Mouse (Mus musculus) gastrocnemius, adult 2 months (tissue): ENCODE results near the gene Phb2. TPM values are rescaled to one million over a fixed set of nuclear protein-coding genes. Genes with fewer than 3 reads are reported as not detected.
A peak's percentile ranks its signal among the peaks of the same experiment; 100 is the strongest.

Experiments
- DNase-seq: peaks from one replicate; pipeline ENCODE4 v3.0.0; 2022
- H3K27ac ChIP-seq: fragments of 200-600 bp; 2 replicates; pipeline ENCODE4 v1.8.1; 2022; ENCODE audit warnings: mild to moderate bottlenecking
- H3K4me3 ChIP-seq: fragments of 200-600 bp; 2 replicates; pipeline ENCODE4 v1.8.1; 2022; ENCODE audit warnings: mild to moderate bottlenecking, moderate library complexity
- CTCF ChIP-seq: fragments of 200-600 bp; IDR thresholded peaks from 2 replicates; pipeline ENCODE4 v1.8.1; 2022; ENCODE audit warnings: antibody characterized with exemption, mild to moderate bottlenecking, moderate library complexity
- intact Hi-C: fragments of 180-260 bp; cut with DNase I; formaldehyde crosslinking; loops from one replicate; pipeline ENCODE4 v1.15.1; 2025
- long read RNA-seq, 2 experiments: library from polyadenylated mRNA; stranded (forward); transcript quantifications; one replicate each; pipeline ENCODE4 v2.0.0; 2021
- total RNA-seq, 2 experiments: library from RNA; stranded (reverse); gene quantifications; 2 replicates each; pipeline ENCODE4 v1.2.3; 2021

Phb2 gene
- 100 to 1,000 TPM; 142 to 184 TPM for total RNA-seq
- long read RNA-seq, experiment 1, partial matches to known transcripts = 5 of 157 reads
- long read RNA-seq, experiment 1, other reads (novel, unspliced or antisense) = 151 of 157 reads
- long read RNA-seq, experiment 2, partial matches to known transcripts = 3 of 192 reads
- long read RNA-seq, experiment 2, other reads (novel, unspliced or antisense) = 189 of 192 reads

- intact Hi-C loops = loop anchor here (1.0 to 5.0 kb wide), 4 partner anchors 32 to 325 kb away; partner anchors contain the start of genes Ing4 and Zfp384
- TF ChIP-seq CTCF = no peak; the same call in 1 of the 2 replicates
These were observed at the start of gene Phb2, which contains the start of gene Emg1 for GRCm38 (mm10) chr6:124711824-124712782. TSS of gene Phb2 (plus strand) at chr6:124712336. TSS of gene Emg1 (minus strand) at chr6:124712178.

GRCm38 (mm10) chr6:124662477-124663423 is 49.4 kb upstream of the Phb2 start, which contains the start of gene Lpcat3:
TSS of gene Lpcat3 (plus strand) at chr6:124663027.
- TF ChIP-seq CTCF = peak; percentile 94
- H3K27ac ChIP-seq = peak within 1 kb of the TSS; percentile 89
- intact Hi-C loops = loop anchor here (2.0 to 5.0 kb wide), 4 partner anchors 22 to 96 kb away; partner anchors contain the start of gene Grcc10
- peak; percentile 99 for DNase-seq
- peak within 1 kb of the TSS; percentile 95 for H3K4me3 ChIP-seq

More at GRCm38 (mm10) chr6:124711824-124712782, at the start of gene Phb2, which contains the start of gene Emg1:
- peak within 1 kb of the TSS; percentile 98 for H3K27ac ChIP-seq
- peak; percentile 99 for DNase-seq
- peak within 1 kb of the TSS; percentile 100 for H3K4me3 ChIP-seq

GRCm38 (mm10) chr6:124663424-124663795 is 48.7 kb upstream of the Phb2 start:
- H3K27ac ChIP-seq = peak overlapping the region; percentile 89
- no peak for TF ChIP-seq CTCF
- intact Hi-C loops = loop anchor here (2.0 to 5.0 kb wide), 4 partner anchors 23 to 95 kb away; partner anchors contain the start of gene Grcc10
- no peak for DNase-seq
- H3K4me3 ChIP-seq = peak overlapping the region; percentile 95

- no peak for DNase-seq
- no peak for TF ChIP-seq CTCF
- Histone ChIP-seq H3K27ac (no peak overlapping the region), H3K4me3 (peak overlapping the region; percentile 95; the same call in 1 of the 2 replicates)
- intact Hi-C loops = loop anchor here (5.0 kb wide), 2 partner anchors 38 to 78 kb away; partner anchors contain the start of gene Grcc10
These were observed 47.9 kb upstream of the Phb2 start for GRCm38 (mm10) chr6:124664256-124664655.

- intact Hi-C loops = no loop called here
- no peak for TF ChIP-seq CTCF
- H3K4me3 ChIP-seq = no peak overlapping the region
- H3K27ac ChIP-seq = no peak overlapping the region
- no peak for DNase-seq
These were observed 47.1 kb upstream of the Phb2 start for GRCm38 (mm10) chr6:124665011-124665410.

- H3K4me3 ChIP-seq = no peak overlapping the region
- no peak overlapping the region for H3K27ac ChIP-seq
- TF ChIP-seq CTCF = no peak
- intact Hi-C loops = no loop called here
- no peak for DNase-seq
These were observed 42.8 kb upstream of the Phb2 start for GRCm38 (mm10) chr6:124669234-124669859.

GRCm38 (mm10) chr6:124670281-124670900 is 41.7 kb upstream of the Phb2 start:
- DNase-seq = no peak
- no peak overlapping the region for H3K4me3 ChIP-seq
- TF ChIP-seq CTCF = no peak
- no peak overlapping the region for H3K27ac ChIP-seq
- intact Hi-C loops = no loop called here

- Histone ChIP-seq H3K4me3 (no peak overlapping the region), H3K27ac (peak overlapping the region; percentile 39; the same call in 1 of the 2 replicates)
- no peak for TF ChIP-seq CTCF
- DNase-seq = no peak
- intact Hi-C loops = no loop called here
These were observed 40.0 kb upstream of the Phb2 start for GRCm38 (mm10) chr6:124672100-124672499.

GRCm38 (mm10) chr6:124673619-124674018 is 38.5 kb upstream of the Phb2 start:
- TF ChIP-seq CTCF = no peak
- H3K4me3 ChIP-seq = no peak overlapping the region
- peak; percentile 82 for DNase-seq
- H3K27ac ChIP-seq = peak overlapping the region; percentile 69
- intact Hi-C loops = no loop called here

- H3K27ac ChIP-seq = no peak overlapping the region
- intact Hi-C loops = no loop called here
- no peak for DNase-seq
- no peak overlapping the region for H3K4me3 ChIP-seq
- no peak for TF ChIP-seq CTCF
These were observed 37.5 kb upstream of the Phb2 start for GRCm38 (mm10) chr6:124674591-124674990.

- TF ChIP-seq CTCF = no peak
- Histone ChIP-seq H3K27ac (no peak overlapping the region), H3K4me3 (no peak overlapping the region)
- no peak for DNase-seq
- intact Hi-C loops = no loop called here
These were observed 36.0 kb upstream of the Phb2 start for GRCm38 (mm10) chr6:124676171-124676570.
